Mouse (Mus musculus) bone marrow macrophage, adult 2 months (primary cell): ENCODE measurements around the gene Catsper2.

Source experiments
- CTCF ChIP-seq: IDR thresholded peaks from 2 replicates; pipeline ENCODE4 v1.5.1; 2012; ENCODE audit warnings: low read depth, mild to moderate bottlenecking, low read length, moderate library complexity
- POLR2A ChIP-seq: IDR thresholded peaks from 2 replicates; pipeline ENCODE4 v1.6.1; 2012; ENCODE audit warnings: mild to moderate bottlenecking, low read depth, low read length, borderline replicate concordance

- TF ChIP-seq CTCF (no peak), POLR2A (no peak)
These were observed 55.2 kb downstream of the Catsper2 start for GRCm38 (mm10) chr2:121358381-121358780.
